Mouse (Mus musculus) lung, embryonic 15.5 days (tissue): ENCODE results near the gene Kcnk12. TPM values are rescaled to one million over a fixed set of nuclear protein-coding genes. Genes with fewer than 3 reads are reported as not detected.

ENCODE experiments used
- ATAC-seq: fragments of 200-750 bp; cut with Nextera tagmentation; 2 replicates; pipeline ENCODE4 v1.8.0; 2017; ENCODE audit warnings: moderate number of reproducible peaks, borderline replicate concordance; ENCODE audit not compliant: low FRiP score, low TSS enrichment; ENCODE audit errors: extremely low read depth
- H3K27ac ChIP-seq: fragments of 300-500 bp; sonication (generic); 2 replicates; pipeline ENCODE4 v1.5.1; 2015; ENCODE audit warnings: moderate library complexity, mild to moderate bottlenecking, inconsistent platforms
- H3K27me3 ChIP-seq: fragments of 300-500 bp; sonication (generic); 2 replicates; pipeline ENCODE4 v1.6.1; 2015; ENCODE audit warnings: inconsistent platforms
- H3K36me3 ChIP-seq: fragments of 300-500 bp; sonication (generic); 2 replicates; pipeline ENCODE4 v1.6.1; 2015; ENCODE audit warnings: inconsistent platforms
- H3K4me1 ChIP-seq: fragments of 300-500 bp; sonication (generic); 2 replicates; pipeline ENCODE4 v1.6.1; 2015; ENCODE audit warnings: inconsistent platforms
- H3K4me2 ChIP-seq: fragments of 300-500 bp; sonication (generic); 2 replicates; pipeline ENCODE4 v1.6.1; 2015; ENCODE audit warnings: inconsistent platforms, mild to moderate bottlenecking, moderate library complexity
- H3K4me3 ChIP-seq: fragments of 300-500 bp; sonication (generic); 2 replicates; pipeline ENCODE4 v1.5.1; 2015; ENCODE audit warnings: mild to moderate bottlenecking, inconsistent platforms
- H3K9ac ChIP-seq: fragments of 300-500 bp; sonication (generic); 2 replicates; pipeline ENCODE4 v1.6.1; 2015; ENCODE audit warnings: inconsistent platforms
- H3K9me3 ChIP-seq: fragments of 300-500 bp; sonication (generic); 2 replicates; pipeline ENCODE4 v1.6.1; 2016; ENCODE audit warnings: inconsistent platforms
- WGBS: fragments of 180-500 bp; shearing (Covaris S2); methylation state at CpG from one replicate; pipeline ENCODE4 v1.1.7; 2015; 5-methylcytosine and 5-hydroxymethylcytosine counted together
- polyA plus RNA-seq: library from polyadenylated mRNA; unstranded; fragments of >200 nt; fragmentation: Nextera tagmentation; extraction: Ambion mirVana; gene quantifications from 2 replicates; pipeline ENCODE4 v1.2.1, GENCODE M21; 2015

Kcnk12 gene
- polyA plus RNA-seq, 1 experiment from 2014 or later = 0.07 TPM

DNA sequence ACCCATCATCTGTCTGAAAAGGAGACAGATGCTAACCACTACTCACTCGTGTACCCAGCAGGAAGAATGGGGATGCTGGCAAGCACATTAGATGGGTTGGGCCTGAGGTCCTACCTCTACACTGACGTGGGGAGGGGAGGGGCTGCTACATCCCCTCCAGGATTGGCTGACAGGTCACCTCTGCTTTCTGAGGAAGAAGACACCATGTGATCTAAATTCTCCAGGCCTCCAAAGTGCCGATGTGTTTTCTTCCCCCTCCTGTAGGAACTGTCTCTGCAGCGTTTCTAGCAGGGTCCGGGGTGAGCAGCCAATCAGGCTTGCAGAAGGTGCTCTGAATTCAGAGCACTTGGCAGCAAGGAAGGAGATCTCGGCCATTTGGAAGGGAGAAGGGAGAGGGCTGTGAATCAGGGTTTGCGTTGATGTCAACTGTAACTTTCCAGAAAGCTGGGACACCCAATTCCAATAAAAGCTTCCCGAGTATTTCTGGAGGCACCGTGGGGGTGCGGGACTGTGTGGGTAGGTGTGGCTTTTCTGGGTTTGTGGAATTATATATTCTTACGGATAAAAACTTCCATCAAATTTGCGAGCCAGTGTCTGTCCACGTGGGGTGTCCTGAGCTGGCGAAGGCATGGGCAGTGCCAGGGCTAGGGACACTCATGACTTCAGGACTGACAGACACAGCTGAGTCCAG is 13.5 kb downstream of the Kcnk12 start:
- Histone ChIP-seq H3K9me3 (no peaks in the 10 kb centered on the region), H3K36me3 (no peaks in the 10 kb centered on the region), H3K9ac (no peak overlapping the region), H3K4me3 (no peak overlapping the region), H3K4me2 (no peak overlapping the region), H3K27me3 (no peaks in the 10 kb centered on the region), H3K27ac (no peak overlapping the region), H3K4me1 (no peaks in the 10 kb centered on the region)
- 62% methylated on average over 14 of the region's 14 CpGs for WGBS
- ATAC-seq = no peak

DNA sequence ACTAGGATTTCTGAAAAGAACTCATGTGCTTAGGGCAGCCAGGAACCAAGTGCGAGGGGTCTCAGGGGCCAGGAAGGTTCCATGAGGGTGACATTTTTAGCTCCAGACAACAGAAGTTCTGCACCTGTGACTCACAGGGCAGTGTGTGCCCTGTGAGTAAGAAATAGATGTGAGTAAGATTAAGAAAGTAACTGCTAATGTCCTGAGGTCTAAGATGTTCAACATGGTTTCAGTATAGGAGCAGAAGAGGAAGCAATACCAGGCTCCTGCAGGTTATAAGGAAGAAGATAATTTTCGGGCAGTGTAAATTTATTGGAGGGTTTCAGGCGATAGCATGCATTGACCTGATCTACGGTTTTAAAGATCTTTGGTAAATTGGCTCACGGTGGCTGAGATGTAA is 16.6 kb downstream of the Kcnk12 start:
- H3K4me1 ChIP-seq = no peaks in the 10 kb centered on the region
- no peak overlapping the region for H3K9ac ChIP-seq
- H3K27ac ChIP-seq = no peak overlapping the region
- no peak for ATAC-seq
- H3K9me3 ChIP-seq = no peaks in the 10 kb centered on the region
- no peaks in the 10 kb centered on the region for H3K27me3 ChIP-seq
- H3K4me2 ChIP-seq = no peak overlapping the region
- H3K36me3 ChIP-seq = no peaks in the 10 kb centered on the region
- WGBS = 90% methylated on average over 5 of the region's 5 CpGs
- no peak overlapping the region for H3K4me3 ChIP-seq

DNA sequence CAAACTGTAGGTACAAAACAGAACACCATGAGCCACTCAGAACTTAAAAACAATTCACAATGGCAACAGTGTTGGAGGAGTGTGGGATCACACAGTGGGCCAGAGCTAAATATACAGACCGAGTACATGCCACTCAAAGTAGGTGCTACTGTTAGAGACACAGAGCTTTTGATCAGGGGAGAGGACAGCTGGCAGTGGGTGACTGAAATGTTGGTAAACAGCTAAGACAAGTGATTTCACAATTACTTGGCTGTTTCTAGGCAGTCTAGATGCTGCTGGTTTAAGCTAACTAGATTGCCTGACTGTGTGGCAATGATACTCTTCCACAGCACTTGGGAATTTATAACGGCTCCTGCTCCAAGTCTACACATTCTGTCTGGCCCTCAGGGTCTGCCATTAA is 17.6 kb downstream of the Kcnk12 start:
- no peaks in the 10 kb centered on the region for H3K27me3 ChIP-seq
- H3K9ac ChIP-seq = no peak overlapping the region
- no peaks in the 10 kb centered on the region for H3K9me3 ChIP-seq
- H3K4me1 ChIP-seq = no peaks in the 10 kb centered on the region
- H3K4me3 ChIP-seq = no peak overlapping the region
- no peak overlapping the region for H3K27ac ChIP-seq
- H3K36me3 ChIP-seq = no peaks in the 10 kb centered on the region
- WGBS = 56% methylated on average over 2 of the region's 2 CpGs
- ATAC-seq = peak; percentile 50; the same call in 1 of the 2 replicates
- H3K4me2 ChIP-seq = no peak overlapping the region

DNA sequence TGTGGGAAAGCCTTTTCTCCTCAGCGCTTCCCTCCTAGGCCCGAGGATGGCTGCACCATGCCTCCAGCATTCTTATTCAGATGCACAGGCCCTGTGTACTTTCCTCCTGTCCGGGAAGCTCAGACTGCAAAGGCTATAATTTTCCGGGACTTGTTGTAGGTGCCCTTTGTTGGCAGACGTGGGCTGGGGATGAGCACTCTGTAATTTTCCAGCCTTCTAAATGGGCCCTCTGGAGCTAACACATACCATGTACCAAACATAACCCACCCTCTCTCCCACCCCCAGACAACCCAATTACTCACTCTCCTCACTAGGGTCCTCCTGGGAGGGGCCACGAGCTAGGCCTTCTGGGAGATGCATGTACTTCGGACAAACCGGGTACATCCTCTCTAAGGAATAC is 22.8 kb downstream of the Kcnk12 start:
- no peak overlapping the region for H3K9ac ChIP-seq
- H3K9me3 ChIP-seq = no peaks in the 10 kb centered on the region
- no peak overlapping the region for H3K4me3 ChIP-seq
- ATAC-seq = no peak
- no peaks in the 10 kb centered on the region for H3K27me3 ChIP-seq
- no peaks in the 10 kb centered on the region for H3K36me3 ChIP-seq
- 87% methylated on average over 8 of the region's 8 CpGs for WGBS
- no peak overlapping the region for H3K27ac ChIP-seq
- H3K4me2 ChIP-seq = no peak overlapping the region
- no peaks in the 10 kb centered on the region for H3K4me1 ChIP-seq

DNA sequence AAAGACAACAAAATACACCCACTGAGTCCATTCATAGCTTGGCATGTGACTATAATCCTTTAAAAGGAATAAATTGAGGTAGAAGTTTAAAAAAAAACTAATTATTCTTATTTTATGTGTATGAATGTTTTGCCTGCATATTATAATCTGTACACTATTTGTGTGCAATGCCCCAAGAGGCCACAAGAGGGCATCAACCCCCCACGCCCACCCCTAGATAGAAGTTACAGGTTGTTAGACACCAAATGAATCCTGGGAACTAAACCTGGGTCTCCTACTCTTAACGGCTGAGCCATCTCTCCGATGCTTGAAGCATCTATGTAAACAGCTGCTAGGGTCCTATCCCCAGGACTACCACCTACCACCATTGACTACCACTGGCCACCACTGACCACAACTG is 24.6 kb downstream of the Kcnk12 start:
- Histone ChIP-seq H3K27ac (no peak overlapping the region), H3K9me3 (no peaks in the 10 kb centered on the region), H3K9ac (no peak overlapping the region), H3K4me1 (no peaks in the 10 kb centered on the region), H3K4me3 (no peak overlapping the region), H3K36me3 (no peaks in the 10 kb centered on the region), H3K4me2 (no peak overlapping the region), H3K27me3 (no peaks in the 10 kb centered on the region)
- WGBS = 71% methylated on average over 3 of the region's 3 CpGs
- ATAC-seq = 0 out of 2 replicates have a peak, but pooled peaks have one; percentile 20

DNA sequence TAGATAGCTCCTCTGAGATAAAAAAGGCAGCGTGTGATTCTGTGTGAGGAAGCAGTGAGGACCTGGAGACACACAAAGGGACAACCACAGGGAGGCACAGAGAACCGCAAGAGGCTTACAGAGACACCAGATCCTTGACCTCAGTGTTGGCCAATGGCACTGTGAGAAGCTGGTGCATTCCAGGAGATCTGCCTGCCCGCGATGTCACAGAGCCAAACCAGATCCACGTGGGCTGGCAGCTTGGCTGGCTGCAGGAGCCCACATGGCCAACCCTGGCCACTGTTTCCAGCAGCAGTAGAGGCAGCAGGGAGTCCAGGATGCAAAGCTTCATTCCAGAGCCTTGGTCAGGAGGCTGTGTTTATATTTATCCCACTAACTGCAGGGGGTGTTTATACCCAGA is 27.0 kb downstream of the Kcnk12 start:
- Histone ChIP-seq H3K36me3 (no peaks in the 10 kb centered on the region), H3K4me1 (no peaks in the 10 kb centered on the region), H3K4me3 (no peak overlapping the region), H3K27ac (no peak overlapping the region), H3K9ac (no peak overlapping the region), H3K27me3 (no peaks in the 10 kb centered on the region), H3K4me2 (no peak overlapping the region), H3K9me3 (no peaks in the 10 kb centered on the region)
- no peak for ATAC-seq
- 41% methylated on average over 5 of the region's 5 CpGs for WGBS

DNA sequence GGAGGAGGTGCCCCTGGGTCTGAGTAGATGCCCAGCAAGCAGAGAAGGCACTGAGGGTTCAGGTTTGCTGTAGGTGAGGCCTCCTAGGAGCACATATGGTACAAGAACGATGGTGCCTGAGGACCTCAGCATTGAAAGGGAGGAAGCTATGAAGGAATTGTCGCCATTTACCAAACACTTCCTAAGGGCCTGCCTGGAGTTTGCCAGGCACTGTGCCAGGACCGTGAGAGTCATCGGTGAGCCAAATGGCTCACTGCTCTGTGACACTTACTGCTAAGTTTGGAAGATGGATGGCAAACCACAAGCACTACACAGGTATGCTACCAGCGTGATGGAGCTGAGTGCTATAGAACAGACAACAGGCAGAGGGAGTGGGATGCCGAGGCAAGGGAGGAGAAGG is 30.9 kb downstream of the Kcnk12 start:
- Histone ChIP-seq H3K4me3 (no peak overlapping the region), H3K9me3 (no peaks in the 10 kb centered on the region), H3K4me1 (no peaks in the 10 kb centered on the region), H3K4me2 (no peak overlapping the region), H3K27me3 (no peaks in the 10 kb centered on the region), H3K9ac (no peak overlapping the region), H3K27ac (no peak overlapping the region), H3K36me3 (no peaks in the 10 kb centered on the region)
- WGBS = 70% methylated on average over 6 of the region's 6 CpGs
- no peak for ATAC-seq

DNA sequence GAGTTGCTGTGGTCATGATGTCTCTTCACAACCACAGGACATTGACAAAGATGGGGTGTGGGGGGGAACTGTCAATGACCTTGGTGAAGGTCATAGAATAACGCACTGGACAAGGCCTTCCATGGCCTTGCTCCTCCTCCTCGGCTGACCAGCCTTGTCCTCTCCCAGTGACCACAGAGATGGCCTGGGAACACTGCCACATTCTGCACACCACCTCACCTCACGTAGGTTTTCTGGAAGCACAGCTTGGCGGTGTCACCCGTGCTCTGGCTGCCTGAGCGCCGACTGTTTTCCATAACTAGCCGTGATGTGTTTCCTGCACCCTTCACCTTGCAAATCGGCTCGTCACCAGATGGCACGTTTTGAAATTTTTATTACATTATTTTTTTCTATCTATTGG is 32.8 kb downstream of the Kcnk12 start:
- ATAC-seq = no peak
- Histone ChIP-seq H3K27me3 (no peaks in the 10 kb centered on the region), H3K4me2 (no peak overlapping the region), H3K4me3 (no peak overlapping the region), H3K9me3 (no peaks in the 10 kb centered on the region), H3K4me1 (no peaks in the 10 kb centered on the region), H3K27ac (no peak overlapping the region), H3K36me3 (no peaks in the 10 kb centered on the region), H3K9ac (no peak overlapping the region)
- WGBS = 90% methylated on average over 11 of the region's 11 CpGs

DNA sequence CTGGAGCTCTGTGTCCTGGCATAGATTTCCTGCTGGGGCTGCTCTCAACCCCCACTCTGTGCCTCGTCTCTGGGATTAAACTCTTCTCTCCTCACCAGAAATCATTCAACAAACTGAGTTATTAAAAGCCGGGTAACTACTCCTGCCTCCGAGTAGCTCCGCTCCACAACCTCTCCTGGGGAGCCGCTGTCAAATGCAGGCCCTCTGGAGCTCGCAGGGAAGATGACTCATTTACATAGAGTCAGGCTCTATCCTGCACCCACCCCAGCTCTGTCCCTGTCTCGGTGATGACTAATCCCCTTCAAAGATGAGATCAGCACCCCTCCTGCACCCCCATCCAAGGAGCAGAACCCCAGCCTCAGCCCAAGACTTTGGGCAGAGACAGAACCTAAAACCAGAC is 34.6 kb downstream of the Kcnk12 start:
- Histone ChIP-seq H3K4me2 (no peak overlapping the region), H3K27me3 (no peaks in the 10 kb centered on the region), H3K9me3 (no peaks in the 10 kb centered on the region), H3K36me3 (no peaks in the 10 kb centered on the region), H3K4me3 (no peak overlapping the region), H3K9ac (no peak overlapping the region), H3K27ac (no peak overlapping the region), H3K4me1 (no peaks in the 10 kb centered on the region)
- no peak for ATAC-seq
- WGBS = 46% methylated on average over 7 of the region's 7 CpGs

DNA sequence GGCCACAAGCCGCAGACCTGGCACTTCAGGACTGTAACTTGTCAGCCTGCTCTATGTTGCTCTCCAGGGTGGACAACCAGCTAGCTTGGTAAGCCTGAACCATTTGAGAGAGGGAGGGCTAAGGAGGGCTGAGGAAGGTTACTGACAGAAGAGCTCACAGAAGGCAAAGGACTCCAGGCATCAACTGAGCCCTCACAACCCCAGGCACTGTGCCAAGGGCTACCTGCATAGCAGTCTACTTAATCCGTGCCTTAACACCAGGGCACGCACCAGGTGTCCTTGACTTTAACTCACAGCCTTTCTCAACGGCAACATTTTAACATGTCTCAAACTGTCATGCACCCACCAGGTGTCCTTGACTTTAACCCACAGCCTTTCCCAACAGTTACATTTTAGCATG is 37.5 kb downstream of the Kcnk12 start:
- H3K4me1 ChIP-seq = no peaks in the 10 kb centered on the region
- H3K4me2 ChIP-seq = no peak overlapping the region
- H3K27me3 ChIP-seq = no peaks in the 10 kb centered on the region
- H3K4me3 ChIP-seq = no peak overlapping the region
- H3K27ac ChIP-seq = no peak overlapping the region
- no peak overlapping the region for H3K9ac ChIP-seq
- no peak for ATAC-seq
- no peaks in the 10 kb centered on the region for H3K36me3 ChIP-seq
- H3K9me3 ChIP-seq = no peaks in the 10 kb centered on the region
- 72% methylated on average over 4 of the region's 4 CpGs for WGBS

DNA sequence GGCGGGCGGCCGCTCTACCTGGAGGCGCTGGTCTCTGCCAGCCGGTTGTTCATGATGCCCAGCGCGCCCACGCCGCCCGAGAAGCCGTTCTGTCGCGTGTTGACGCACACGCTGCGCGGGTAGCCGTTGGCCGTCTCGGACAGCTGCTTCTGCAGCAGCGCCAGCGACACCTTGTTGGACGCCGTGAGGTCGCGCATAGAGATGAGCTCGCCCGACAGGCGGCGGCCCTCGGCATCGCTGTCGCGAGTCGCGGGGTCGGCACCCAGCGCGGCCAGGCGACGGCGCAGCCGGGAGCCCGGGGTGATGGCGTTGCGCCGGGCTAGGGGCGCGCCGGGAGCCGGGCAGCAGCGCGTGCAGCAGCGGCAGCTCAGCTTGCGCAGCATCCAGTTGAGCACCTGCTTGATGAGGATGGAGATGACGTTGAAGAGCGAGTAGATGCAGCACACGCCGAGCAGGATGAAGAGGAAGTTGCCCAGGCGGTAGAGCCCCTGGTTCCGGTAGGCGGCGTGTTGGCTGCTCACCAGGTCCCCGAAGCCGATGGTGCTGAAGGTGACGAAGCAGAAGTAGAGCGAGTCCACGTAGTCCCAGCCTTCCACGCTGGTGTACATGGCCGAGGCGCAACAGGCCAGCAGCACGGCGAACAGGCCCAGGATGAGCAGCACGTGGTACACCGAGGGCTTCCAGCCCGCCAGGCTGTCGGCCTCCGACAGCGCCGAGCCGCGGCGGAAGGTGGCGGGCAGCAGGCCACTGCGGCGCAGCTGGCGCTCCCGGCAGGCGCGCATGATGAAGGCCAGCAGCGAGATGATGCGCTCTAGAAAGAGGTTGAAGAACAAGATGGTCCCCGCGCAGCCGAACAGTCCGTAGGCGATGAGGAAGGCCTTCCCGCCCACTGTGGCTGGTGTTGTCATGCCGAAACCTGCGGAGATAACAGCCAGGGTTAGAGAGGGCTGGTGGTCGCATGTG is 51.6 kb downstream of the Kcnk12 start:
- ATAC-seq = peak; percentile 68
- peak overlapping the region; percentile 99 for H3K4me2 ChIP-seq
- no peaks in the 10 kb centered on the region for H3K36me3 ChIP-seq
- no peaks in the 10 kb centered on the region for H3K9me3 ChIP-seq
- H3K27me3 ChIP-seq = peaks cover 55% of the 10 kb centered on the region
- WGBS = 3% methylated on average over 97 of the region's 101 CpGs
- peaks cover 14% of the 10 kb centered on the region for H3K4me1 ChIP-seq
- H3K9ac ChIP-seq = peak overlapping the region; percentile 8
- no peak overlapping the region for H3K27ac ChIP-seq
- peak overlapping the region; percentile 57 for H3K4me3 ChIP-seq
